Mouse (Mus musculus) kidney, postnatal 36 days (tissue): ENCODE data around the gene Pde6d.

Experiments used
- DNase-seq, 2 experiments: peaks; one replicate each; pipeline ENCODE4 v3.0.0; 2021 to 2022; ENCODE audit warnings: mixed read lengths in 2 of 2

The Pde6d gene

DNA sequence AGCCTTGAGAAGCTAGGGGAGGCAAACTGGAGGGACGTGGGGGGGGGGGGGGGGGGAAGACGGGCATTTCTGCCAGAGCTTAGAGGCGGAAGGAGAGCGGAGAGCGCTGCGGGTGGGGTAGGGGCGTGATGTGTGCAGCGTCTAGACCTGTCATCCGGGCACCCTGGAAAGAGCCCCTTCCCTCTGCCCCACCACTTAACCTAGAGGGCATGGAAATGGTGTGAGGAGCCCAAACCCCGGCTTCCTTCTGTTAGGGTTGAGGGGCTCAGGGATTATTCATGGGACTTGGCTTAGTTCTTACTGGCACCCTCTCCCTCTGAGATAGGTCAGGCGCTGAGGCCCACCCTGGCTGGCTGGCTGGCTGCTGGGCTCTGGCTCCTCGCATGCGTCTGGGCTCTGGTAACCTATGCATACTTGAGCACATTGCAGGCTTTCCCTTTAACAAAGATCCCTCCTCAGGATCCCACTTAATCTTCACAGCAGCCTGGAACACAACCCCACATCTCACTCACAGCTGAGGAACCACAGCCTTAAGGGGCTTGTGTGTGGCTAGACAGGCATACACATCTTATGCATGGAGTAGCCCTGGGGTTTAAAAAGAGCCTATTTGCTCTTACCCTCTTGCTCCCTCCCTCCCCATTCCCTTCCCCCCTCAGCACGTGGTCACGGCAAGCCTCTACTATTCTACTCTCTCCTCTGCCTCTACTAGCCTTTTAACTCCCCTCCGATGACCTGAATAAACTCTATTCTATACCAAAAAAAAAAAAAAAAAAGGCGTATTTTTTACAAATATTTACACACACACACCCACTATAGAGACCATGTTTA, 80.0 kb downstream of the Pde6d start:
- no peak for DNase-seq

DNA sequence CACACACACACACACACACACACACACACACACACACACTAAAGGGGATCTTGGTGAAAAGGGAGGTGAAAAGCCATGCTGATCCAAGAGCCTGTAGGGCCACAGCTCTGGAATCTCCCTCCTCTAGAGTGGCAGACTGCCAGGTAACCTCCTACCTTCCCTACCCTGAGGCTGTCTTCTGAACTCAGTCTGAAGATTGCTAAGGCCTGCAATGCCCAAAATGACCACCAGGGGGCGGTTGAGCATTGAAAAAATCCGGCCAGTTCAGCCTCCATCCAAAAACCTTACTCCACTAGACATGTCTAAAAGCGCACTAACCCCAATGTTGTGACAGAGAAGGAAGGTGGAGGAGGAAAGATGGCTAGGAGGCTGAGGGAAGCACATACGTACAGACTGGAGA, 80.9 kb downstream of the Pde6d start:
- DNase-seq = peak; percentile 95 to 98

DNA sequence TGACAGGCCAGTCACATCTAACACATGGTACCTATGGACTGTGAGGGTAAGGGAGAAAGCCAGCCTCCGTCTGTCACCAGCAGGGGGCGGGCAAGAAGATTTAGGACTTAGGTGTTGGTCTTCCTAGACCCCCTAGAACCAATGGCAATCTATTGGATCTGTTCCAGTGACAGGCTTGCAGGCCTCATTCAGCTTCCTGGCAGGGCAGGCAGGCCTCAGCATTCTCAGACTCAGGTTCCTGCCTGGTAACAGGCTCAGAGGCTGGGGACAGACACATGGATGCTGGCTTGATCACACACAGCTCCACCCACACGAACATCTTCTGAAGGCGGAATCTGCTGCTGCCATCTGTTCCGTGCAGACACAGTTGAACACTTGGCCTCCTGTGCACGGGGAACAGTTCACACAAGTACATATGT, 81.3 kb downstream of the Pde6d start:
- peak; percentile 45 to 75 for DNase-seq

DNA sequence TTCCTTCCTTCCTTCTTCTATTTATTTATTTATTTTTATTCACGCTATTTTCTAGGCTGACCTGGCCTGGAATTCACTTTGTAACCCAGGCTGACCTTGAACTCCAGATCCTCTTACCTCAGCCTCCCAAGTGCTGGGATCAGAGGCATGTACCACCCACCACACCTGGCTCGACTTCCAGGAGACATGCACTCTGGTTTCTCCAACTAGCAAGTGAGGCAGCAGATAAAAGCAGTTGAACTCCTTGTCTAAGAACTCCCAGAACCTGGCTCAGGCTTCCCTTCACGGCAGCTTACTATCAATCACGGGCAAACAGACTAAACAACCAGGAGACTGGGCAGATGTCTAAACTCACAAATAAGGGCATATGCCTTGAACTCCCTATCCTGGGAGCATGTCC, 81.7 kb downstream of the Pde6d start:
- no peak for DNase-seq

DNA sequence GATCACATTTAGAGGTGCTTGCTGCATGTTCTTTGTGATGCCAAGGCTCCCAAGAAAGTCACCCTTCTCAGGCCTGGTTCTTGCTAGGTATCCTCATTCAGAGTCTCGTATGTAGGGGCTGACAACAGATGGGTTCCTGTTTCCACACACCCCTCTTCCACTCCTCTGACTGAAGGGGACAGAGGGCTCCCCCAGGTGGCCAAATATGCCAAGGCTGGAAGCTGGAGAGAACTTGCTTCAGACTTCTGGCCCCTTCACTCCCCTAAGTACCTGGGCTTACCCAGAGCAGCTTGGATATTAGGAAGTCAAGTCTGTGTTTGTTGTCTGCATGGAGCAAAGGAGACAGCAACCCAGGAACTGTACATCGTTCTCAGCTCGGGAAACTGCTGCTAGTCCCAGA, 82.5 kb downstream of the Pde6d start:
- DNase-seq = peak; percentile 81 to 93

DNA sequence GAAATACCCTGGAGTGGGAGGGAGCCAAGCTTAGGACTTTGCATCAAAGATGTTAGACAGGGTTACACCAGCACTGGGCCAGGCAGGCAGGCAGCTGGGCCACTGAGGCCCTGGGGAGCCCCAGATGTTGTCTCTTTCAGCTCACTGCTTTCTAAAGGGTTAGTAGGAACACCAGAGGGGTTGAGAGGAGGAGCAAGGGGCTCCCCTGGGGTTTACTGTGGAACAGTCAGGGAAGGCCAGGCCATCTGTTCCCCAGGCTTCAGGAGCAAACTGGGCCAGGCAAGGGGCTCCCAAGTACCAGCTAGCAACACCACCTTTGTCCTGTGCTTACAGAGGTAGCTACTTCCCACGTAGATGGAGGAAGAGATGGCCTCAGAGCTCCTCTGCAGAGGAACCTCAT, 83.8 kb downstream of the Pde6d start:
- DNase-seq = no peak

DNA sequence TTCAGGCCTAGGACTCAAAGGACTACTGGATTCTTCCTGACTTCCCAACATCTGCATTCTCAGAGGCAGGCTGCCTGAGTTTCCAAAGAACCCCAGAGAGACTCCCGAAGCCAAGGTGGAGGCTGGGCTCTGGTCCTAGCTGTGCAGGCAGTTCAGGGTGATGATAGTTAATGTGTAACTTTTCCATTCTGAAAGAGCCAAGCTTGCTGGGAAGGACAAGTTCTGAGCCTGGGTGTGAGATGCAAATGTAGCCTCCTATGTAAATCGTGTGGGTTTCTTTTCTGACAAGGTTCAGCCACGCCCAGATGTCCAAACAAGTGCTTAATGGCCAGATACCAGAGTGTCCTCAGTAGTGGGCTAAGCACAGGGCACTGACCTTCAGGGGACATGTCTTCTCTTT, 84.4 kb downstream of the Pde6d start:
- peak; percentile 81 to 90 for DNase-seq

DNA sequence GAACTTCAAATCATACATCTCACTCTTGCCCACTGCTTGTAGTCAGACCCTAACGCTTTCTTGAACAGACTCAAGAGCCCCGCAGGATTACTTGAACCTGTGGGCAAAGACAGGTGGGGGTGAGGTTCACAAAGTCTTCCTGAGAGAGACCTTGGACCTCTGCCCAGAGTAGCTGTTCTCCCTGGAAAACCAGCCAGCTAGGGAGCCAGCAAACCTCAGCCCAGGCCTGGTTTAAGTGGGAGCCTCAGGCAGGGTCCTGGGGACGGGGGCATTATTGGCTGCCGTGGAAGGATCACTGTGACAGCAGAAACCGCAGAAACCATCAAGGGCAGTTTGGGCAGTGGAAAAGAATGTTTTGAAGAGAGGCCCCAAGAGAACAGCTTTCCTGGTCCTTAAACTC, 85.1 kb downstream of the Pde6d start:
- peak; percentile 83 to 90 for DNase-seq

DNA sequence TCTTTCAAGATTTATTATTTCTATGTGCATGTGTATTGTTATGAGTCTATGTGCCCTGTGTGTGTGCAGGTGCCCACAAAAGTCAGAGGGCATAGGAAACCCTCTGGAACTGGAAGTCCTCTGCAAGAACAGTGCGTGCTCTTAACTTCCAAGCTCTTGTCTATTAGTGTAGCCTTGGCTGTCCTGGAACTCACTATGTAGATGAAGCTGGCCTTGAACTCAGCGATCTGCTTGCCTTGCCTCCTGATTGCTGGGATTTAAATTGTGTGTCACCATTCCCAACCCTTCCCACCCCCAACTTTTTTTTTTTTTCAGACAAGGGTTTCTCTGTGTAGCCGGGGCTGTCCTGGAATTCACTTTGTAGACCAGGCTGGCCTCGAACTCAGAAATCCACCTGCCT, 86.1 kb downstream of the Pde6d start:
- no peak for DNase-seq

DNA sequence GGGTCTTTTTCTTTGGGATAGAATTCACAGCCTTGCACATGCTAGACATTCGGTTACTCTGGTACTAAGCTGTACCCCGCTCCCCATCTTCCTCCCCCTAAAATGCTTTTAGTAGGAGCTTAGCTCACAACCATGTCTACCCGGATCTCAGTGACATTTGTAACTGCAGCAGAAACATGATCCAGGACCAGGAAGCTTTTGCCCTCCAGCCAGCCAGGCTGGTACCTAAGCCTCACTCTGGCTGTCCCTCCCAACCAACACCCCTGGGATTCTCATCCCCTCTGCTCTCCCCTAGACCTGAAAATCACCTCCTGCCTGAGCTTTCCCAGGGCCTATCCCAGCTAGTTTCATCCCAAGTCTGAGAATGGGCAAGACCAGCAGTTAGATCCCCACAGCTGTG, 88.6 kb downstream of the Pde6d start:
- no peak for DNase-seq
